Mouse (Mus musculus): ENCODE results near the gene Olfr584.

Olfr584 gene

GRCm38 (mm10) chr7:103081585-103081984 lies at the start of gene Olfr584:
Gene Olfr584 (plus strand): TSS chr7:103081885.
- DNase-seq (ENCODE audit: low spot score in 2 of 2) = no peak

GRCm38 (mm10) chr7:103037724-103038123 lies 44.0 kb upstream of the Olfr584 start, which contains the start of gene Olfr582:
Gene Olfr582 (plus strand): TSS chr7:103038024.
- no peak for DNase-seq (ENCODE audit: low spot score in 2 of 2)

GRCm38 (mm10) chr7:103051000-103051399 lies 30.7 kb upstream of the Olfr584 start, which contains the start of gene Olfr583:
Gene Olfr583 (plus strand): TSS chr7:103051300.
- DNase-seq (ENCODE audit: low spot score in 2 of 2) = no peak

- DNase-seq (ENCODE audit: low spot score in 2 of 2) = no peak
Observed at GRCm38 (mm10) chr7:103097420-103097819, 15.7 kb downstream of the Olfr584 start, which contains the start of gene Olfr585. Gene Olfr585 (plus strand): TSS chr7:103097720.

GRCm38 (mm10) chr7:103119406-103119805 lies 37.7 kb downstream of the Olfr584 start:
- DNase-seq (ENCODE audit: low spot score in 2 of 2) = no peak

- DNase-seq (ENCODE audit: low spot score in 2 of 2) = no peak
Observed at GRCm38 (mm10) chr7:103125538-103125937, 43.9 kb downstream of the Olfr584 start, which contains the start of gene Olfr586. Gene Olfr586 (minus strand): TSS chr7:103125638.
